Mouse (Mus musculus) c-Kit-positive CD71-positive TER-119-negative erythroid progenitor cells, embryonic 14.5 days (primary cell): Measurements from ENCODE around the gene Eif5a2.
"Not testable (repeated sequence)": the region's sequence is repeated elsewhere in the genome, so short reads cannot be mapped to it uniquely, and the experiment has no call there.

Experiments
- DNase-seq: peaks from one replicate; pipeline ENCODE4 v3.0.0-alpha.2; 2013; ENCODE audit warnings: low read depth

Gene Eif5a2

GRCm38 (mm10) chr3:28780994-28781393 lies at the start of gene Eif5a2:
Eif5a2 (plus strand) TSS chr3:28781276.
- DNase-seq: peak; percentile 81

- DNase-seq: no peak
These were observed 46.4 kb upstream of the Eif5a2 start for GRCm38 (mm10) chr3:28734712-28735111.

GRCm38 (mm10) chr3:28736981-28737380 lies 44.1 kb upstream of the Eif5a2 start:
- no peak for DNase-seq

GRCm38 (mm10) chr3:28740353-28740752 lies 40.7 kb upstream of the Eif5a2 start:
- no peak for DNase-seq

GRCm38 (mm10) chr3:28743251-28743650 lies 37.8 kb upstream of the Eif5a2 start:
- no peak for DNase-seq

GRCm38 (mm10) chr3:28745835-28746483 lies 35.1 kb upstream of the Eif5a2 start:
- peak; percentile 65 for DNase-seq

GRCm38 (mm10) chr3:28748151-28748550 lies 32.9 kb upstream of the Eif5a2 start:
- no peak for DNase-seq

- DNase-seq: no peak
These were observed 32.1 kb upstream of the Eif5a2 start for GRCm38 (mm10) chr3:28748956-28749355.

GRCm38 (mm10) chr3:28755477-28755876 lies 25.6 kb upstream of the Eif5a2 start:
- DNase-seq: no peak

- no peak for DNase-seq
These were observed 19.8 kb upstream of the Eif5a2 start for GRCm38 (mm10) chr3:28761225-28761789.

- no peak for DNase-seq
These were observed 14.1 kb upstream of the Eif5a2 start for GRCm38 (mm10) chr3:28766935-28767334.

GRCm38 (mm10) chr3:28768222-28768621 lies 12.9 kb upstream of the Eif5a2 start:
- no peak for DNase-seq

- not testable (repeated sequence) for DNase-seq
These were observed 8.2 kb upstream of the Eif5a2 start for GRCm38 (mm10) chr3:28772919-28773318.

- DNase-seq: peak; percentile 57
These were observed 5.7 kb upstream of the Eif5a2 start for GRCm38 (mm10) chr3:28775361-28775760.

- peak; percentile 73 for DNase-seq
These were observed 5.1 kb upstream of the Eif5a2 start for GRCm38 (mm10) chr3:28775958-28776357.

GRCm38 (mm10) chr3:28776491-28776890 lies 4.6 kb upstream of the Eif5a2 start:
- peak; percentile 34 for DNase-seq

- DNase-seq: no peak
These were observed 565 bp upstream of the Eif5a2 start for GRCm38 (mm10) chr3:28780511-28780910.

- DNase-seq: no peak
These were observed 346 bp downstream of the Eif5a2 start for GRCm38 (mm10) chr3:28781422-28781821.

- no peak for DNase-seq
These were observed 772 bp downstream of the Eif5a2 start for GRCm38 (mm10) chr3:28781848-28782247.

GRCm38 (mm10) chr3:28784176-28784575 lies 3.1 kb downstream of the Eif5a2 start:
- no peak for DNase-seq

GRCm38 (mm10) chr3:28794835-28795234 lies 13.8 kb downstream of the Eif5a2 start:
- no peak for DNase-seq

- peak; percentile 96 for DNase-seq
These were observed 24.4 kb downstream of the Eif5a2 start, which contains the start of gene Rpl22l1 for GRCm38 (mm10) chr3:28805301-28806097. Rpl22l1 (plus strand) TSS chr3:28805436.

GRCm38 (mm10) chr3:28808039-28808643 lies 27.1 kb downstream of the Eif5a2 start:
- DNase-seq: no peak
